Mouse (Mus musculus): ENCODE measurements around the gene Slc2a10. TPM values are rescaled to one million over a fixed set of nuclear protein-coding genes. Genes with fewer than 3 reads are reported as not detected.
"Not testable (repeated sequence)": the region's sequence is repeated elsewhere in the genome, so short reads cannot be mapped to it uniquely, and the experiment has no call there.

Slc2a10 gene
- polyA plus RNA-seq, 1 experiment from 2014 or later = 3.0 TPM

DNA sequence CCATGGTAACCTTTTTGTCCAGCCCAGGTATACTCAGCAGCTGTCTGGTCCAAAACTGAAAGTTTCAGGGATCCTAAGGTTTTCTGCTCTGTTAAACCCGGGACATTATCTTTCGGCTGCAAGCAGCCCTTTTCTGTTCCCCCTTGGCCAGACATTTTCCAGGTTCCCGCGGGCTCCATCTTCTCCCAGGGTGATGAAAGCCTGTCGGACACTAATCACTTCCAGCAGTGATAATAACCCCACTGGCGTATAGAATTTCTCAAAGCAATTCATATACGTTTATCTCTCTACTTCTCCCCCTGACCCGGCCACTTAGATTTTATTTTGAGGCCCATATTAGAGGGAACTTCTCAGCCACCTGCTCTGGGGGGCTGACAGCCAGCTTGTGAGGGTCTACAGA is 42.8 kb downstream of the Slc2a10 start:
- H3K27me3 ChIP-seq (replicated peaks; ENCODE audit: control insufficient read depth, insufficient read depth, low read length) = no peaks in the 10 kb centered on the region; the same call in 1 of the 2 replicates
- H3K4me3 ChIP-seq (ENCODE audit: low read length) = no peak overlapping the region
- peaks cover 2% of the 10 kb centered on the region; the same call in 1 of the 2 replicates for H3K4me1 ChIP-seq (ENCODE audit: control insufficient read depth, insufficient read depth, low read depth, low read length)
- H3K36me3 ChIP-seq (ENCODE audit: control insufficient read depth, insufficient read depth, low read length) = no peaks in the 10 kb centered on the region
- no peaks in the 10 kb centered on the region for H3K9me3 ChIP-seq (ENCODE audit: control insufficient read depth, low read length)
- no peak for ATAC-seq
- H3K4me2 ChIP-seq (ENCODE audit: low read length) = no peak overlapping the region
- H3K9ac ChIP-seq (ENCODE audit: low read depth, low read length) = no peak overlapping the region
- H3K27ac ChIP-seq (ENCODE audit: low read depth, low read length) = no peak overlapping the region
- 60% methylated on average over 8 of the region's 8 CpGs for WGBS

DNA sequence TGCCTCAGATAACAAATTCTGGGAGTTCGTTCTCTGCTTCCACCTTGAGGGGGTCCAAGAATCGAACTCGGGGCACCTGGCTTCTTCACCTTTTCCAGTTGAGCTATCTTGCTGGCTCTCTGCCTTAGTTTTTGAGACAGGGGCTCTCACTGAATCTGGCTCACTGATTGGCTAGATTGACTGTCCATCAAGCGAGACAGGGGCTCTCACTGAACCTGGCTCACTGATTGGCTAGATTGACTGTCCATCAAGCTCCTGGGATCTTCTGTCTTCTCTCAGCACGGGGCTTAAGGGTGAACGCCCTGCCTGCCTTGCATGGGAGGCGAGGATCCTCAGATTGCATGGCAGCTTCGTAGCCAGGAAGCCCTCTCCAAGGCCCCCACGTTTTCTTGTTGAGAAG is 43.8 kb downstream of the Slc2a10 start:
- ATAC-seq = no peak
- no peak overlapping the region for H3K4me2 ChIP-seq (ENCODE audit: low read length)
- H3K4me1 ChIP-seq (ENCODE audit: control insufficient read depth, insufficient read depth, low read depth, low read length) = peaks cover 2% of the 10 kb centered on the region; the same call in 1 of the 2 replicates
- 58% methylated on average over 9 of the region's 9 CpGs for WGBS
- no peaks in the 10 kb centered on the region for H3K36me3 ChIP-seq (ENCODE audit: control insufficient read depth, insufficient read depth, low read length)
- H3K4me3 ChIP-seq (ENCODE audit: low read length) = no peak overlapping the region
- H3K27ac ChIP-seq (ENCODE audit: low read depth, low read length) = no peak overlapping the region
- no peak overlapping the region for H3K9ac ChIP-seq (ENCODE audit: low read depth, low read length)
- H3K9me3 ChIP-seq (ENCODE audit: control insufficient read depth, low read length) = no peaks in the 10 kb centered on the region
- no peaks in the 10 kb centered on the region; the same call in 1 of the 2 replicates for H3K27me3 ChIP-seq (replicated peaks; ENCODE audit: control insufficient read depth, insufficient read depth, low read length)

DNA sequence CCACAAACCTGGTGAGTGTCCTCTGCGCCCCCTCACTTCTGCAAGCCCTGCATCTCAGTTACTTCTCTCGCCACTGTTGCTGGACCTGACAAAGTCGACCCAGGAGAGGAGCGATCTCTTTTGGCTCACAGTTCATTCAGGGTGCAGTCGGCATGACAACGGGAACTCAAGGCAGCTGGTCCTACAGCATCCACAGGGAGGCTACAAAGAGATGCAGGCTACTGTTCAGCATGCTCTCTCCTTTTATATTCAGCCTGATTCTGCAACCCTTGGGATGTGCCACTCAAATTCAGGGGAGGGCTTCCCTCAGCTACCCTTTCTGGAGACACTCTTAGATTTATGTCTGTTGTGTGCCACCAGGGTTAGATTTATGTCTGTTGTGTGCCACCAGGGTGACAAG is 45.0 kb downstream of the Slc2a10 start:
- Histone ChIP-seq H3K4me1 (ENCODE audit: control insufficient read depth, insufficient read depth, low read depth, low read length) (peaks cover 2% of the 10 kb centered on the region; the same call in 1 of the 2 replicates), H3K36me3 (ENCODE audit: control insufficient read depth, insufficient read depth, low read length) (no peaks in the 10 kb centered on the region)
- no peak for ATAC-seq

DNA sequence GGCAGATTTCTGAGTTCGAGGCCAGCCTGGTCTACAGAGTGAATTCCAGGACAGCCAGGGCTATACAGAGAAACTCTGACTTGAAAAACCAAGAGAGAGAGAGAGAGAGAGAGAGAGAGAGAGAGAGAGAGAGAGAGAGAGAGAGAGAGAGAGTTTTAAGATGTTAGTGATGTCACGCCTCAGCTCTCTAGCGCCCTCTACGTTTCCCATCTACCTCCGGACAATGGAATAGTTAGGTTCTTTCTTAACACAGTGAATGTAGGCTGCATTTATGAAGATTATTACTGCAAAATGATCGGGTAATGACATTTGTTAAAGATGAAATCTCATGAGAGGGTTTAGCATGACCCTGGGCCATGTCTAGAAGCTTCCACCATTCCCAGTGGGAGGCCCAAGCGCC is 46.8 kb downstream of the Slc2a10 start:
- not testable (repeated sequence) for H3K27ac ChIP-seq (ENCODE audit: low read depth, low read length); H3K27me3 ChIP-seq (replicated peaks; ENCODE audit: control insufficient read depth, insufficient read depth, low read length); H3K36me3 ChIP-seq (ENCODE audit: control insufficient read depth, insufficient read depth, low read length); H3K4me3 ChIP-seq (ENCODE audit: low read length); H3K4me2 ChIP-seq (ENCODE audit: low read length); H3K4me1 ChIP-seq (ENCODE audit: control insufficient read depth, insufficient read depth, low read depth, low read length); H3K9ac ChIP-seq (ENCODE audit: low read depth, low read length); ATAC-seq; H3K9me3 ChIP-seq (ENCODE audit: control insufficient read depth, low read length)
- 74% methylated on average over 7 of the region's 7 CpGs for WGBS

More for the DNA sequence above, 45.0 kb downstream of the Slc2a10 start:
- H3K4me3 ChIP-seq (ENCODE audit: low read length) = no peak overlapping the region
- H3K9ac ChIP-seq (ENCODE audit: low read depth, low read length) = no peak overlapping the region
- no peak overlapping the region for H3K4me2 ChIP-seq (ENCODE audit: low read length)
- 38% methylated on average over 6 of the region's 6 CpGs for WGBS
- H3K27me3 ChIP-seq (replicated peaks; ENCODE audit: control insufficient read depth, insufficient read depth, low read length) = no peaks in the 10 kb centered on the region; the same call in 1 of the 2 replicates
- H3K9me3 ChIP-seq (ENCODE audit: control insufficient read depth, low read length) = no peaks in the 10 kb centered on the region
- no peak overlapping the region for H3K27ac ChIP-seq (ENCODE audit: low read depth, low read length)

DNA sequence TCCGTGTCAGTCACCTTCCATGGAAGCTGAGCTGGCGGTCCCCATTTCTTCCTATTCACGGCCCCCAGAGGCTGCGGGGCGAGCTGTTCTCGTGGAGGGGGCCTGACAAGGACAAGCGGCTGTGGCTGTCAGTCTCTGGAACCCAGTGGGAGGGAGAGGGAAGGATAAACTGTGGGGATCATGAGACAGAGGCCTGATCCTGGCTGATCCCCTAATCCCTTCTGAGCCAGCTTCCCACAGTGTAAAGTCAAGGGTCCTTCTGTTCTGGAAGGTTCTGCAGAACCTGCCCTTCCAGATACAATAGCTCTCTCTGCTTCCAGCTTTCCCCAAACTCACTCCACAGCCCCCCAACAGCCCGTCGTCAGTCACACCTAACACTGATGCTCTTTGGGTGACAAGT is 50.5 kb downstream of the Slc2a10 start:
- H3K4me1 ChIP-seq (ENCODE audit: control insufficient read depth, insufficient read depth, low read depth, low read length) = no peaks in the 10 kb centered on the region
- no peaks in the 10 kb centered on the region for H3K9me3 ChIP-seq (ENCODE audit: control insufficient read depth, low read length)
- no peaks in the 10 kb centered on the region for H3K36me3 ChIP-seq (ENCODE audit: control insufficient read depth, insufficient read depth, low read length)
- H3K4me3 ChIP-seq (ENCODE audit: low read length) = no peak overlapping the region
- no peak overlapping the region for H3K27ac ChIP-seq (ENCODE audit: low read depth, low read length)
- 64% methylated on average over 9 of the region's 9 CpGs for WGBS
- H3K4me2 ChIP-seq (ENCODE audit: low read length) = no peak overlapping the region
- no peak overlapping the region for H3K9ac ChIP-seq (ENCODE audit: low read depth, low read length)
- no peak for ATAC-seq
- H3K27me3 ChIP-seq (replicated peaks; ENCODE audit: control insufficient read depth, insufficient read depth, low read length) = no peaks in the 10 kb centered on the region; the same call in 1 of the 2 replicates

DNA sequence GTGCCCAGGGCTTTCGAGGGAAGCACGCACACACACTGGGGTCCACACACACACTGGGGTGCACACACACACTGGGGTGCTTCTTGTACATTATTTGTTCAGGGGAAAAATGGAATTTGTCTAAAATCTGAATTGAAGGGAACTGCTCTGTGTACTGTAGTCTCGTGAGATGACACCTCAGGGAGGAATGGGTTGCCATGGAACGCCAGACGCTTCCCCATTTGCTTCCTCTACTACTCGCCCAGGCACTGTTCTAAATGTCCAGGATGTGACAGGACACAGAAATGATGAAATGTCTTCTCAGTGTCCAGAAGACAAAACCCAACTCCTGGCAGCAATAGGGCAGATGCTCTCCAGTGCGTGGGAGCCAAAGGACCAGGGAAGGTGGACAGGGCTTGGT is 53.7 kb downstream of the Slc2a10 start:
- H3K4me2 ChIP-seq (ENCODE audit: low read length) = no peak overlapping the region
- ATAC-seq = no peak
- no peak overlapping the region for H3K27ac ChIP-seq (ENCODE audit: low read depth, low read length)
- no peaks in the 10 kb centered on the region for H3K4me1 ChIP-seq (ENCODE audit: control insufficient read depth, insufficient read depth, low read depth, low read length)
- no peaks in the 10 kb centered on the region for H3K36me3 ChIP-seq (ENCODE audit: control insufficient read depth, insufficient read depth, low read length)
- 87% methylated on average over 7 of the region's 7 CpGs for WGBS
- no peak overlapping the region for H3K4me3 ChIP-seq (ENCODE audit: low read length)
- H3K27me3 ChIP-seq (replicated peaks; ENCODE audit: control insufficient read depth, insufficient read depth, low read length) = 0 out of 2 replicates have a peak, but pooled peaks cover 2% of the 10 kb centered on the region
- H3K9me3 ChIP-seq (ENCODE audit: control insufficient read depth, low read length) = no peaks in the 10 kb centered on the region
- no peak overlapping the region for H3K9ac ChIP-seq (ENCODE audit: low read depth, low read length)

DNA sequence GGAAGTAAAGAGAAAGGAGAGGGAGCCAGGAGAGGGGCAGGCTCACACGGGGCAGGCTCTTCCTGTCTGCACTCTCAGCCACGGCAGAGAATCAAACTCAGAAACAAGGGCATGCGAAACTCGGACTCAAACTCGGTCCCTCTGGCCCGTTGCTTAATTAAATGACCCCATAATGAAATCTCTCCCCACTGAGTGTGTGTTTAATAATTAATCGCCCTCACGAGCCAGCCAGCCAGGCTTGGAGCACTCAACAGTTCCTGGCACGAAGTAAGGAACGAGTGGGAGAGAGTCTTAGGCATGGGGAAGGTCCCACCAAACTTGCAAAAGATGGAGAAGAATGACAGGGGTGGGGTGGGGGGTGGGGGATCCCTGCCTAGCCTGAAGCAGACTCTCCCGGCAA is 55.3 kb downstream of the Slc2a10 start:
- Histone ChIP-seq H3K9ac (ENCODE audit: low read depth, low read length) (no peak overlapping the region), H3K27me3 (replicated peaks; ENCODE audit: control insufficient read depth, insufficient read depth, low read length) (0 out of 2 replicates have a peak, but pooled peaks cover 2% of the 10 kb centered on the region), H3K27ac (ENCODE audit: low read depth, low read length) (no peak overlapping the region), H3K4me3 (ENCODE audit: low read length) (no peak overlapping the region), H3K4me2 (ENCODE audit: low read length) (no peak overlapping the region), H3K4me1 (ENCODE audit: control insufficient read depth, insufficient read depth, low read depth, low read length) (peaks cover 10% of the 10 kb centered on the region), H3K9me3 (ENCODE audit: control insufficient read depth, low read length) (no peaks in the 10 kb centered on the region), H3K36me3 (ENCODE audit: control insufficient read depth, insufficient read depth, low read length) (no peaks in the 10 kb centered on the region)
- ATAC-seq = no peak
- 31% methylated on average over 11 of the region's 11 CpGs for WGBS

DNA sequence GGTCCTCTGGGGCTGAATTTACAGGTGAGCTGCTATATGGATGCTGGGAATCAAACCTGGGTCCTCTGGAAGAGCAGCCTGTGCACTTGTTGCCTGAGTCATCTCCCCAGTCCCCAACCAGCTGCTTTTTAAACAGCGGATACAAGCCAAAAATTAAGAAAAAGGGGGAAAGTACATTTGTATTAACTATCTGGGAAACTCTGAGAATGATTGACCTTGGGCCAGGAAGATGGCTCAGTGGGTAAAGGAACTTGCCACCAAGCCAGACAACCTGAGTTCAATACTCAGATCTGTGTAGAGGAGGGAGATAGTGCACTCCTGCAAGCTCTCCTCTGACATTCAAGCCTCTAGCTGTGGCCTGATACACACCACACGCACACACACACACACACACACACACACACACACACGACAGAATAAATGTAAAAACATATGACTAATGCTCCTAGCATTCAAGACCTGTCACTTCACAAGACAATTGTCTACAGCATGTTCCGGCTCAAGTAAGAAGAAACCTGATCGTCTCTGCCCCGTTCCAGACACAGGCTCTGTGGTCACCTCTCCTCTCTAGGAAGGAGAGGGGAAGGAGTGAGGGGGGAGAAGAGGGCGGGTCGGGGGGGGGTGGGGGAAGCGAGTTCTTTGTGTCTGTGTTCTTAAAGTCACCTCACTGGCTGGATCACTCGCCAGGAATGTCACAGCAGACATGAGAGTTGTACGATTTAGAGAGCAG is 56.1 kb downstream of the Slc2a10 start:
- no peak overlapping the region for H3K4me2 ChIP-seq (ENCODE audit: low read length)
- H3K9ac ChIP-seq (ENCODE audit: low read depth, low read length) = no peak overlapping the region
- H3K27me3 ChIP-seq (replicated peaks; ENCODE audit: control insufficient read depth, insufficient read depth, low read length) = 0 out of 2 replicates have a peak, but pooled peaks cover 2% of the 10 kb centered on the region
- H3K4me3 ChIP-seq (ENCODE audit: low read length) = no peak overlapping the region
- H3K9me3 ChIP-seq (ENCODE audit: control insufficient read depth, low read length) = no peaks in the 10 kb centered on the region
- ATAC-seq = no peak
- 29% methylated on average over 11 of the region's 11 CpGs for WGBS
- H3K27ac ChIP-seq (ENCODE audit: low read depth, low read length) = no peak overlapping the region
- H3K4me1 ChIP-seq (ENCODE audit: control insufficient read depth, insufficient read depth, low read depth, low read length) = peaks cover 10% of the 10 kb centered on the region
- H3K36me3 ChIP-seq (ENCODE audit: control insufficient read depth, insufficient read depth, low read length) = no peaks in the 10 kb centered on the region

DNA sequence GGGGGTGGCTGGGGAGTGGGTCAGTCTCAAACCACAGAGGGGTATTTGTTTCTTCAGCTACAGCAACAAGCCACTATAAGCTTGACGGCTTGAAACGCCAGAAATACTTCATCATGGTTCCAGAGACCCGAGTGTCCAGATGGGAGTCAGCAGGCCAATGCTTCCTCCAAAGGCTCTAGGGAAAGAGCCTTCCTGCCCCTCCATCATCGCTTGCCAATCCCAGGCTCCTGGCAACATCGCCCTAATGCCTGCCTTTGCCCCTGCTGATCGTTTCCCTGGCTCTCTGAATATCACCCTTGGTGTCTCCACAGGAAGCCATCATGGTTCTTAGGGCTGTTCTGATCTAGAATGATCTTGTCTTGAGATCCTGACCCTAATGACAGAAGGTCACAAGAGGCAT is 58.3 kb downstream of the Slc2a10 start:
- no peak overlapping the region for H3K9ac ChIP-seq (ENCODE audit: low read depth, low read length)
- H3K27ac ChIP-seq (ENCODE audit: low read depth, low read length) = no peak overlapping the region
- 56% methylated on average over 6 of the region's 6 CpGs for WGBS
- H3K4me1 ChIP-seq (ENCODE audit: control insufficient read depth, insufficient read depth, low read depth, low read length) = peaks cover 10% of the 10 kb centered on the region
- H3K9me3 ChIP-seq (ENCODE audit: control insufficient read depth, low read length) = no peaks in the 10 kb centered on the region
- H3K4me2 ChIP-seq (ENCODE audit: low read length) = no peak overlapping the region
- no peak for ATAC-seq
- H3K36me3 ChIP-seq (ENCODE audit: control insufficient read depth, insufficient read depth, low read length) = no peaks in the 10 kb centered on the region
- no peak overlapping the region for H3K4me3 ChIP-seq (ENCODE audit: low read length)
- H3K27me3 ChIP-seq (replicated peaks; ENCODE audit: control insufficient read depth, insufficient read depth, low read length) = 0 out of 2 replicates have a peak, but pooled peaks cover 2% of the 10 kb centered on the region
